Mouse (Mus musculus) limb, embryonic 10.5 days (tissue): Measurements from ENCODE around the gene Prmt1. TPM values are rescaled to one million over a fixed set of nuclear protein-coding genes. Genes with fewer than 3 reads are reported as not detected.

Experiments
- DNase-seq: peaks from one replicate; pipeline ENCODE4 v3.0.0-alpha.2; 2017; ENCODE audit warnings: low spot score
- H3K27ac ChIP-seq: fragments of 300-500 bp; sonication (generic); 2 replicates; pipeline ENCODE4 v1.5.1; 2016; ENCODE audit warnings: mild to moderate bottlenecking
- H3K27me3 ChIP-seq: fragments of 300-500 bp; sonication (generic); 2 replicates; pipeline ENCODE4 v1.6.1; 2016; ENCODE audit warnings: low read depth, mild to moderate bottlenecking; ENCODE audit not compliant: poor library complexity, severe bottlenecking
- H3K36me3 ChIP-seq: fragments of 300-500 bp; sonication (generic); 2 replicates; pipeline ENCODE4 v1.6.1; 2016; ENCODE audit warnings: mild to moderate bottlenecking, moderate library complexity
- H3K4me1 ChIP-seq: fragments of 300-500 bp; sonication (generic); 2 replicates; pipeline ENCODE4 v1.6.1; 2016
- H3K4me3 ChIP-seq: fragments of 300-500 bp; sonication (generic); 2 replicates; pipeline ENCODE4 v1.5.1; 2016; ENCODE audit warnings: mild to moderate bottlenecking, moderate library complexity
- H3K9me3 ChIP-seq: fragments of 300-500 bp; sonication (generic); replicated peaks from 2 replicates; pipeline ENCODE4 v1.6.1; 2016; ENCODE audit warnings: mild to moderate bottlenecking
- WGBS: fragments of 180-500 bp; shearing (Covaris S2); methylation state at CpG from one replicate; pipeline ENCODE4 v1.1.7; 2016; 5-methylcytosine and 5-hydroxymethylcytosine counted together
- polyA plus RNA-seq: library from polyadenylated mRNA; unstranded; fragments of >200 nt; fragmentation: Nextera tagmentation; extraction: Ambion mirVana; gene quantifications from 2 replicates; pipeline ENCODE4 v1.2.1, GENCODE M21; 2016

The Prmt1 gene
- polyA plus RNA-seq, 1 experiment from 2014 or later: 979 TPM

DNA sequence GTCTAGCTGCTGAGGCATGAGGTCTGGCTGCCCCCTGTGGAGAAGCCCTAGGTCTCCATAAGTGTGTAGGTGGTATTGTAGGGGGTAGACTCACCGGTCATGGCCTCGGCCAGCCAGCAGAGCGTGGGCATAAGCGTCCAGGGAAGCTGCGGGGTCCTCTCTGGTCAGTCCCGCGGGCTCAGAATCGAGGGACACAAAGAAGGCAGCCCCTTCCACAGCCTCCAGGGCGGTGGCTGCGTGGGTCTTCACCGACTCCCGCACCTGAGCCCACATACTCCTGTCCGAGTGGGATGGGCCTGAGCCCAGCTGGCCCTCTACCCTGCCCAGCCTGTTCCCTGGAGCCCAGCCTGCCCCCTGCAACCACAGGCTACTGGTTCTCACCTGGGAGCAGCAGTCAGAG, 21.4 kb downstream of the Prmt1 start:
- H3K27me3 ChIP-seq: no peaks in the 10 kb centered on the region
- H3K36me3 ChIP-seq: peaks cover 51% of the 10 kb centered on the region
- no peaks in the 10 kb centered on the region for H3K9me3 ChIP-seq
- no peak for DNase-seq
- no peak overlapping the region for H3K4me3 ChIP-seq
- peaks cover 4% of the 10 kb centered on the region; the same call in 1 of the 2 replicates for H3K4me1 ChIP-seq
- 94% methylated on average over 13 of the region's 13 CpGs for WGBS
- H3K27ac ChIP-seq: no peak overlapping the region

DNA sequence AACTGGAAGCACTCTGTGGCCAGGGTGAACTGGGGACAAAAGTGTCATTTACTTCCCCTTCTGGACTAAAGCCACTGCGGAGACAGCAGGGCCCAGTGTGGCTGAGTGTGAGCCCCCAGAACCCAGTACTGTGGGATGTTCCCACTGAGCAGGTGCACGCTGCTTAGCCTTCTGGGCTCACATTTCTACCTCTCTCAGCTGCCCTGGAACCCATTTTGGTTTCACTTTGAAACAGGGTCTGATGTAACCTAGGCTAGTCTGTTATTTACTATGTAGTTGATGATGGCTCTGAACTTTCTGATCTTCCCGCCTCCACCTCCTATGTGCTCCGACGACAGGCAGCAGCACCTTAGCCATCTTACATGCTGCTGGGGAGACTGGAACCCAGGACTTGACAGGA, 23.5 kb downstream of the Prmt1 start:
- peaks cover 59% of the 10 kb centered on the region for H3K36me3 ChIP-seq
- no peak overlapping the region for H3K27ac ChIP-seq
- H3K4me3 ChIP-seq: 0 out of 2 replicates have a peak overlapping the region, but pooled peaks have one; percentile 6
- DNase-seq: no peak
- no peaks in the 10 kb centered on the region for H3K27me3 ChIP-seq
- H3K9me3 ChIP-seq: no peaks in the 10 kb centered on the region
- H3K4me1 ChIP-seq: no peaks in the 10 kb centered on the region
- WGBS: 91% methylated on average over 5 of the region's 5 CpGs

GRCm38 (mm10) chr7:44962337-44962736, 24.0 kb downstream of the Prmt1 start:
- Histone ChIP-seq H3K27ac (no peak overlapping the region), H3K36me3 (peaks cover 59% of the 10 kb centered on the region), H3K27me3 (no peaks in the 10 kb centered on the region), H3K4me3 (no peak overlapping the region), H3K4me1 (no peaks in the 10 kb centered on the region), H3K9me3 (no peaks in the 10 kb centered on the region)
- WGBS: 71% methylated on average over 8 of the region's 8 CpGs
- DNase-seq: no peak

- H3K9me3 ChIP-seq: no peaks in the 10 kb centered on the region
- H3K4me1 ChIP-seq: peaks cover 4% of the 10 kb centered on the region; the same call in 1 of the 2 replicates
- no peaks in the 10 kb centered on the region for H3K27me3 ChIP-seq
- H3K36me3 ChIP-seq: peaks cover 47% of the 10 kb centered on the region
- no peak overlapping the region for H3K27ac ChIP-seq
- no peak overlapping the region for H3K4me3 ChIP-seq
- DNase-seq: no peak
- 90% methylated on average over 13 of the region's 13 CpGs for WGBS
Observed at GRCm38 (mm10) chr7:44960512-44960910, 25.9 kb downstream of the Prmt1 start.

- H3K4me1 ChIP-seq: peaks cover 4% of the 10 kb centered on the region; the same call in 1 of the 2 replicates
- 87% methylated on average over 10 of the region's 10 CpGs for whole genome bisulfite sequencing
- H3K9me3 ChIP-seq: no peaks in the 10 kb centered on the region
- no peak overlapping the region for H3K4me3 ChIP-seq
- no peak overlapping the region for H3K27ac ChIP-seq
- H3K36me3 ChIP-seq: peaks cover 44% of the 10 kb centered on the region
- H3K27me3 ChIP-seq: no peaks in the 10 kb centered on the region
- no peak for DNase-seq
Observed at GRCm38 (mm10) chr7:44959874-44960511, 26.4 kb downstream of the Prmt1 start.

DNA sequence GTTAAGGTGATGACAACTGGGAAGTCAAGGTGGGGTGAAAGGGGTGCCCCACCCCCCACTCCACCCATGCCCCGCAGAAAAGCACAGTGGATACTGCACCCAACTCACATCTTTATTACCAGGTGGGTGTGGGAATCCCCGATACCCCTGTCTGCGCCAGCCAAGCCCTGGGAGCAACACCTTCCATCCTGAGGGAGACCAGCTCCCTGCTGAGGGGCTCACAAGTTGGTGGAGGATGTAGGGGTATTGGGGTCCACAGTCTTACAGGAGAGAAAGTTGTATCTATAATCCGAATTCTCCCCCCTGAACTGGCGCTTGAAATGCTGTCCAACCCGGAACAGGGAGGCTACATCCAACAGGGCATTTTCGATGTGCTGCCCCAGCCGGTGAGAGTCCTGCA, 27.1 kb downstream of the Prmt1 start:
- Histone ChIP-seq H3K27ac (no peak overlapping the region), H3K9me3 (no peaks in the 10 kb centered on the region), H3K27me3 (no peaks in the 10 kb centered on the region), H3K36me3 (peaks cover 42% of the 10 kb centered on the region), H3K4me3 (no peak overlapping the region), H3K4me1 (peaks cover 4% of the 10 kb centered on the region; the same call in 1 of the 2 replicates)
- no peak for DNase-seq
- WGBS: 84% methylated on average over 8 of the region's 8 CpGs

DNA sequence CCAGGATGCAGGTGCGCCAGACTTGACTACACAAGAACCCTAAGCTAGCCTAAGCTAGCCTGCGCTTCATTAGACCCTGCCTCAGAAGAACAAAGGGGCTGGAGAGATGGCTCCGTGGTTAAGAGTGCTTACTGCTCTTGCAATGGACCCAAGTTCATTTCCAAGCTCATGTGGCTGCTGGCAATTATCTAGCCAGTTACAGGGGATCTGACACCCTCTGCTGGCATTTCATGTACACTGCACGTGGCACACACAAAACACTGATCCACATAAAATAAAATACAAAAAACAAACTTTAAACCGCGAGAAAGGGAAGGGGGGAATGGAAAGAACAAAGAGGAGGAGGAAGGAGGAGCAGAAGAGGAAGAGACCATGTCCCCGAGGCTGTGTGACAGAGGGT, 28.2 kb downstream of the Prmt1 start:
- Histone ChIP-seq H3K4me3 (no peak overlapping the region), H3K4me1 (peaks cover 4% of the 10 kb centered on the region; the same call in 1 of the 2 replicates), H3K27me3 (no peaks in the 10 kb centered on the region), H3K36me3 (peaks cover 33% of the 10 kb centered on the region), H3K9me3 (no peaks in the 10 kb centered on the region), H3K27ac (no peak overlapping the region)
- DNase-seq: no peak
- 55% methylated on average over 7 of the region's 7 CpGs for WGBS

GRCm38 (mm10) chr7:44957183-44957835, 29.1 kb downstream of the Prmt1 start:
- DNase-seq: no peak
- H3K4me3 ChIP-seq: no peak overlapping the region
- peaks cover under 1% of the 10 kb centered on the region; the same call in 1 of the 2 replicates for H3K27me3 ChIP-seq
- H3K36me3 ChIP-seq: peaks cover 26% of the 10 kb centered on the region
- peaks cover 13% of the 10 kb centered on the region for H3K4me1 ChIP-seq
- 78% methylated on average over 20 of the region's 20 CpGs for WGBS
- H3K27ac ChIP-seq: no peak overlapping the region
- H3K9me3 ChIP-seq: no peaks in the 10 kb centered on the region

- Histone ChIP-seq H3K4me3 (no peak overlapping the region), H3K4me1 (peaks cover 23% of the 10 kb centered on the region), H3K9me3 (no peaks in the 10 kb centered on the region), H3K27me3 (peaks cover 11% of the 10 kb centered on the region), H3K36me3 (peaks cover 16% of the 10 kb centered on the region), H3K27ac (peak overlapping the region; percentile 22; the same call in 1 of the 2 replicates)
- whole genome bisulfite sequencing: 66% methylated on average over 6 of the region's 6 CpGs
- DNase-seq: no peak
Observed at GRCm38 (mm10) chr7:44956266-44956665, 30.1 kb downstream of the Prmt1 start.

GRCm38 (mm10) chr7:44955628-44956027, 30.7 kb downstream of the Prmt1 start:
- no peak overlapping the region for H3K27ac ChIP-seq
- H3K9me3 ChIP-seq: no peaks in the 10 kb centered on the region
- WGBS: 57% methylated on average over 5 of the region's 5 CpGs
- no peak for DNase-seq
- H3K4me3 ChIP-seq: no peak overlapping the region
- H3K36me3 ChIP-seq: peaks cover 10% of the 10 kb centered on the region
- H3K4me1 ChIP-seq: peaks cover 23% of the 10 kb centered on the region
- peaks cover 18% of the 10 kb centered on the region for H3K27me3 ChIP-seq

- Histone ChIP-seq H3K27ac (no peak overlapping the region), H3K9me3 (no peaks in the 10 kb centered on the region), H3K4me1 (peaks cover 23% of the 10 kb centered on the region), H3K36me3 (peaks cover 4% of the 10 kb centered on the region; the same call in 1 of the 2 replicates), H3K4me3 (no peak overlapping the region), H3K27me3 (peaks cover 30% of the 10 kb centered on the region)
- DNase-seq: no peak
- 82% methylated on average over 12 of the region's 12 CpGs for WGBS
Observed at GRCm38 (mm10) chr7:44954091-44954885, 32.1 kb downstream of the Prmt1 start.

GRCm38 (mm10) chr7:44953561-44953960, 32.8 kb downstream of the Prmt1 start:
- H3K27ac ChIP-seq: no peak overlapping the region
- no peak overlapping the region for H3K4me3 ChIP-seq
- peaks cover 34% of the 10 kb centered on the region for H3K27me3 ChIP-seq
- 61% methylated on average over 14 of the region's 14 CpGs for WGBS
- no peaks in the 10 kb centered on the region for H3K36me3 ChIP-seq
- no peak for DNase-seq
- H3K4me1 ChIP-seq: peaks cover 23% of the 10 kb centered on the region
- H3K9me3 ChIP-seq: no peaks in the 10 kb centered on the region
